Mouse (Mus musculus) gonadal fat pad, adult 2 months (tissue): ENCODE results near the gene Nkd1. TPM values are rescaled to one million over a fixed set of nuclear protein-coding genes. Genes with fewer than 3 reads are reported as not detected.

Experiments used
- DNase-seq: peaks from one replicate; pipeline ENCODE4 v3.0.0-alpha.2; 2012; ENCODE audit warnings: low read depth
- polyA plus RNA-seq: library from polyadenylated mRNA; depleted of rRNA; stranded (reverse); fragments of >200 nt; gene quantifications from 2 replicates; pipeline ENCODE4 v1.2.3, GENCODE M21; 2012

Gene Nkd1
- polyA plus RNA-seq, 1 experiment = 50.9 TPM

DNA sequence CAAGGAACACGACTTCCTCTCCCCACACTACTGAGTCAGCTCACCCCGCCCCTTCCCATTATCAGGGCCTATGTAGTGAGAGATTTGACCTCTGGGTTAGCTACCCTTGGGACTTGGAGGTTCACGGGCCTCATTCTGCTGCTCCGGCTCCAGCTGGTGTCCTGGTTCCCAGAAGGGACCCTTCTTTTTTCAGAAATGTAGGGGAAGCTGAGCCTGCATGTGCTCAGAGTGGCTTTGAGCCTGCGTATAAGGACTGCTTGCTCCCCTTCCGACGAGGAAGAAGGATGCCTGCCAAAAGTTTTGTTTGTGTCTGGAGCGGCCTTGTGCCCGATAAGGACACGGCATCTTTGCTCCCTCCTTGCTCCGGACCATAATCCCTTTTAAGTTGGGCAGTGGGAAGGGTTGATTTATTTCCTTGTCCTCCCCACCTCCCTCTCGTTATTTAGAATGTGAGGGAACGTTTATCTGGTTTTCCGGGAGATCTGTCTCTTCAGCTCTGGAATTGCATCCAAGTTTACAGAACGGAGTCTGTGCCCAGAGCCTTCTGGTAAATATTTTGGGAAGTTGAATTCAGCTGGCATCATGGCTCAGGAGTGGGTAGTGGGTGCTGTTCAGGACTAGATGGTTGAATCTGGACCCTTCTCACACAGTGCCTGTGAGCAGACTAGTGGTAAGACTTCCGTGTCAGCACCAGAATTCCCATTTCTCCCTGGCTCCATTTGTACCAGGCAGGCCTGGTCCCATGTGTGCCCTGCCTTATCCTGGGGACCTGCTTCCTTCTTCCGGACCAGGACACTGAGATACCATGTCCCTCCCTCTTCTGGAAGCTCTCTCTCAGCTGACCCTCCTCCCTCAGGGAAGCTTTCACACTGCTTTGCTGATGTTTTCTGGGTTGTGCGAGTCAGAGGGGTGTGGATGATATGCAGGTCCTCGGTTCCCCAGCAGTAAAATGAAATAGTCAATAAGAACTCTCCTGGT is 17.1 kb downstream of the Nkd1 start:
- no peak for DNase-seq

GRCm38 (mm10) chr8:88538976-88539371 is 17.8 kb downstream of the Nkd1 start:
- no peak for DNase-seq

GRCm38 (mm10) chr8:88539963-88540362 is 18.8 kb downstream of the Nkd1 start:
- no peak for DNase-seq

DNA sequence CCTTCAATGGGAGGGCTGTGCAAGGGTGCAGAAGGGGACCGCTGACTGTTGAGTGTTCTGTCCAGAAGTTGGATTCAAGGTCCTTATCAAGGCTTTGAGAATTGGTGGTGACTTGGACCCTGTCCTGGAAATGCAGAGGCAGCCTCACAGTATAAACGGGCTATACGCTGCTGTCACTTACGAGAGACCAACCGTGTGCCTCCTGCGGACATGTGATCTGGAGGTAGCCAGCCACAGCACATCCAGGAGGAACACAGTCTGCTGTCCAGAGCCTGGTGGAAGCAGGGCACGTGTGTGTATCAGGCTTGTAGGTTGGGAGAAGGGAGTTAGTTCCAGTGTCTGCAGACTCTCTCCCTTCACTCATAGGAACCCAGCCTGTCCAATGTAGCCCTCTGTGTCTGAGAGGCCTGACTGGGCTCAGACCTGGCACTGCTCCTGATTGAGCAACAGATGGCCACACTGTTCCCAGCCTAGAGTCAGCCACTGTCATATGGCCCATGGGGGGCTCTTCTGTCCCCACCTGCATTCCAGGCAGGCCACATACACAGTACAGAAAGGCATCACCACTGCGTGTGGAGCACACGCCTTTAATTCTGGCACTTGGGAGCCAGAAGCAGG is 21.6 kb downstream of the Nkd1 start:
- no peak for DNase-seq

- no peak for DNase-seq
Observed at GRCm38 (mm10) chr8:88544677-88545076, 23.5 kb downstream of the Nkd1 start.

DNA sequence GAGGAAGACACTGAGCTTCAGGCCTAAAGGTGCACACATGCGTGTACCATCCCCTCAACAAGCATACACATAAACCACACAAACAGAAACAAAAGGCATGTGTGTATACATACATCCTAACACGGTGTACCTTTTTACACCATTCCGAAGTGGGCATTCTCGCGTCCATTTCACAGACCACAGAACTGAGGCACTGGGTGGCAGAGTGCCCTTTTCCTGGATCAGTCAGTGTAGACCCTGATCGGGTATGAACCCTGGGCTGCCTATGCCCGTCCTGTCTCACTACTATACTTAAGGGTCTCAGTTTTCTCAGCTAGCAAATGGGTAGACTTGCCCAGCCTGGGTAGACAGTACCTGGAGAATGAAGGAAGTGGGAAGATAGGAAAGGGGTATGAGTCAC is 24.3 kb downstream of the Nkd1 start:
- no peak for DNase-seq

DNA sequence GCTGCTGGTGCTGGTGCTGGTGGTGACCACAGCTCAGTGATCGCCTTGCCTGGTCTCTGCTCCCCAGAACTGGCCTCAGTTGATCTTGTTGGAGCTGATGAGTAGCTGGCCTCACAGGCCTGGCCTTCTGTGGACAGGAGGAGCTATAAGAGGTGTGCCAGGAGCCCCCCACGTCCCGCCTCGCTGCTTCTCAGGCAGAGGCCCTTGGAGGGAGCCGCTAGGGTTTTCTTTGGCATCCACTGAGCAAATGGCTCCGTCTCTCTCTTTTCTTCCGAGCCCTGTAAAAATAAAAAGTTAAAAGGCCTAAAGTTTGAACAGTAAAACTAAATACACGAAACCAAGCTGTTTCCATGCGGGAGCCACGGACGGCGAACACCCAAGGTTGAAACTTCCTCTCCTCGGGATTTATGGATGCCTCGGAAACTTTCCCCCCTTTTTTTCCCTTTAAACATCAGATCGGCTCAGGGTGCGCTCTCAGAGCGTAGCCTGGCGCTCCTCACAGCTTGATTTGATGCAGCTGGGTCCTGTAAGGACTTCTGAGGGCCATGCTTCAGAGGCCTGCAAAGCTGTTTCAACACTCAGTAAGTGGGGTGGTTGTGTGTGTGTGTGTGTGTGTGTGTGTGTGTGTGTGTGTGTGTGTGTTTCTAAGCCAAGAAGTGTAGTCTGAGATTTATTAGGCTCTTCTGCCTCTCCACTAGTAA is 25.0 kb downstream of the Nkd1 start:
- DNase-seq = no peak

GRCm38 (mm10) chr8:88555669-88556068 is 34.5 kb downstream of the Nkd1 start:
- no peak for DNase-seq

DNA sequence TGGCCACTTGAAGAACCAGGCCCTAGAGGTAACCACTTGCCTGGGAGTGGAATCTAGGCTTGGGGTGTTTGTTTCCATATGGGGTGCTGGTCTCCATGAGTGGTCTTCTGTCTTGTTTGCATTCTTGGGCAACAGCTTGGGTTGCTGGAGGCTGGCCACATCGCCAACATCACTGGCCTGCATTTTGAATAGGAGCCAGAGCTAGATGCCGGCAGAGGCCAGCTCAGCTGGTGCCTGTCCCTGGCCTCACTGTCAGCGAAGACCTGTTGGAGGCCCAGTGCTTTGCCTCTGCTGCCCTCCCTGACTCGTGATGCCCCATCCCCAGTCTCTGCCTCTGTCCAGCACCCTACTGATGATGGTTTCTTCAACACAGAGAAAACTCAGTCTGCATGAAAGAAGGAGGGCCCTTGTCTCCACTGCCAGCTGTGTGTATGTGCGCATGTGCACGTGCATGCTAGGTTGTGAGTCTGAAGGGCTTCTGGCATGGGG is 38.9 kb downstream of the Nkd1 start:
- no peak for DNase-seq

- DNase-seq = no peak
Observed at GRCm38 (mm10) chr8:88561402-88561801, 40.2 kb downstream of the Nkd1 start.

- no peak for DNase-seq
Observed at GRCm38 (mm10) chr8:88564256-88564903, 43.2 kb downstream of the Nkd1 start.

DNA sequence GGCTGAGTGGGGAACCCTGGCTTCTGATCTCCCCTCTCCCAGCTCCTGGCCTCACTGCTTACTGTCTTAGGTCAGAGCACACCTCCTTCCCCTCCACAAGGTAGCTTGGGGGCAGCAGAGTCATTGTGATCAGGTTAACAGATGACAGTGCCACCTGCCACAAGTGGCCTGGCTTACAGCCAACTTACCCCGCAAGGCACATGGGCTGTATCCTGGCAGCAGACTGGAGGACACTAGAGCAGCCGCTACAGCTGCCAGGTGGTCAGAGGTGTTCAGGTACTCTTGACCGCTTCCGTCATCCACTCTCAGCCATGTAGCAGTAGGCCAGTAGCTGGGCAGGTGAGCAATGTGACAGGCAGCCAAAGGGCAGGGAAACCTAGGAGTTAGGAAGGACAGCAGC is 45.0 kb downstream of the Nkd1 start:
- DNase-seq = no peak

GRCm38 (mm10) chr8:88567314-88568121 is 46.4 kb downstream of the Nkd1 start:
- no peak for DNase-seq

GRCm38 (mm10) chr8:88568211-88568610 is 47.1 kb downstream of the Nkd1 start:
- no peak for DNase-seq

DNA sequence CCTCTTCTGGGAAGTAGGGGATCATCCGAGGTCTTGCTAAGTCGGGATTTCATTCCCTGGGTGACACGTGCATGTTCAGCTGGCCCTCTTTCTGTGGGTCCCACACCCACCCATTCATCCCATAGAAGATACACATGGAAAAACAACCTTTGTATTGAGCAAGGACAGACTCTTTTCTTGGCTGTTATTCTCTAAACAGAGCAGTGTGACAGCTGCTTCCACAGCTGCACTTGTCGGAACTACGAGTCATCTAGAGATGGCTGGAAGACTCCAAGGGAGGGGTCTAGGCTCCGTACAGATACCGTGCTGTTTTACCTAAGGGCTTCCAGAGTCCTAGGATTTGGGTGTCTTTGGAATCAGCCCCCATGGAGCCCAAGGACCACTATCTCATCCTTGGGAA is 48.2 kb downstream of the Nkd1 start:
- DNase-seq = no peak

- no peak for DNase-seq
Observed at GRCm38 (mm10) chr8:88570293-88570998, 49.3 kb downstream of the Nkd1 start.

DNA sequence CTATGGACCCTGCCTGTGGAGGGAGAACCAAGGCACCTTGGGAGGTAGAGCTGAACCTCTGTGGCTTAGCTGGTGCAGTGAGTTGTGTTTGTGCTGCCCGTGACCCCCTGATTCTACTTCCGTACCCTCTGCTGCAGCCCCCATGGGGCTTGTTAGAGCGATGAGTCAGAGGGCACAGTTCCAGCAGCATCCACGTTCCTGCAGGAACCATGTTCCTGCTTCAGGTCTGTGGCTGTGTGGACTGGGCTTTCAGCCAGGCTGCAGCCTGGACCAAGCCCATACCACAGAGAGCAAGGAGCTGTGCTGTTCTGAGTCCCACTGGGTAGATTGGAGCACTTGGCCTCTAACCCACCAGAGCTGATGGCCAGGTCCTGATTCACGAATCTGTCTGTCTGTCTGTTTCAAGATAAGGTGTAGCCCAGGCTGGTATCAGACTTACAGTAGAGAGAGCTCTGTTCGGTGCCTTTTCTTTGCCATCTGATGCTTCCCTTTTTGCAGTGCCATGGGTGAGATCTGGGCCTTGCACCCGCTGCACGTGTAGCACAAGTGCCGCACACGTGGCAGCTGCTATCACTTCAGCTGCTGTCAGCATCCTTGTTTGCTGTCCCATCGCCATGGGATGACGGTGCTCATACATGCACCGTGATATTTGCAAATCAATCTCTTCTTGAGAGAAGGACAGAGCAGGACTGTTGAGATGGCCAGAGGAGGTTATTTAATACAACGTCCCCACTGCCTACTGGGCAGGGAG is 50.5 kb downstream of the Nkd1 start:
- DNase-seq = no peak

DNA sequence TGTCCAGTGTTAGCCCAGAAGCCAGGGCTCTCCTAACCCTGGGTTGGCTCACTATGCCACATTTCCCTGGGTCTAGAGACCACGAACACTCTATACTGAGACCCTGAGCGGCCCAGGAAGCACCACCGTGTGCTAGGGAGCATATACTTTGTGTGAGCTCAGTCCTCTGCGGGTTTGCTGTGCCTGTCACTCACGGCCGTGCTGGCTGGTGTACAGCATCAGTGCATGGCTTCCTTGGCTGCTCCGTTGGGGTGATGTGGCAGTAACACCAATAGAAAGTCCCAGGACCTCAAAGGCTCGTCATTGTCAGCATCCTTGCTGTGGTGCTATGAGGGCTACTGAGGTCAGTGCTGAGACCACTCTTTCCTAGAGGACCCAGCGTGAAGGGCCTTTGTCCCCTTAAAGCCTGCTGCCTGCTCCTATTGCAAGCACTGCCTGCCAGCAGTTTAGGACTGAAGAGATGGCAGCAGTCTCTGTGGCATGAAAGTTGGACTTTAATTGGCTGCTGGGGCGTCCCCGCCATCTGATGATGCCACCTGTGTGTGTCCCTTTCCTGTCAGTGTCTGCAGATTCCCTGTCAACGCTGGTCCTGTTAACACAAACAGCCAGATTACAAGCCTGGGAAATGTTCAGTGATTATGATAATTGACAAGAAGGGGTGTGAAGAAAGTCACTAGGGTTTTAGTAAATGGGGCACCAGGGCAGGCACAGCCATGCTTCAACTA is 51.2 kb downstream of the Nkd1 start:
- DNase-seq = no peak
